11 mouse cellular contexts compared by ENCODE assay signal in the genomic region with DNA sequence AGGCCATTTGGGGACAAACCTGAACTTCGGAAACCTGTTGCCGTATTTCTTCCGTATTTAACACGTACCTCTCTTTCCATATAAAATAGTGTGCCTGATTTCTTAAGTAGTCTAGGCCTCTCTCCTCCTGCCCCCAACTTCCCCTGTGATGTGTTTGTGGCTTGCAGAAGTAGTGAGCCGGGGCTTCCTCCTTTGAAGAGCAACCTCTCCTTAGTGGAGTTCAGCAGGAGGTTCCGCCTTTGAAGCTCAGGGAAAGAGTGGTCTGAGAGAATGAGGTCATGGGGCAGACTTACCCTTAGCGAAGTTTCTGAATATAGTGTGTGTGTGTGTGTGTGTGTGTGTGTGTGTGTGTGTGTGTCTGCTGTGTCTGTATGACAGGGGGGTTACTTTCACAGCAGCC. TPM values are rescaled to one million over a fixed set of nuclear protein-coding genes. Genes with fewer than 3 reads are reported as not detected.
DNase-seq lines count a peak whose midpoint lies in the region; ATAC-seq and TF ChIP-seq lines count a peak whose summit lies in the region.
"Had no signal": no experiment of that assay in that cellular context is flagged by ENCODE, and none has a peak within 500 bp of the region (broad histone marks: within the 10 kb centered on the region; RNA-seq: fewer than 3 reads in every experiment).

No protein-coding gene starts in this region.

- H3K27me3 ChIP-seq in forebrain, embryonic 14.5 days (replicated peaks; ENCODE audit: control insufficient read depth, insufficient read depth, low read length) = no peaks in the 10 kb centered on the region
- no peaks in the 10 kb centered on the region for H3K27me3 ChIP-seq in forebrain, embryonic 16.5 days (replicated peaks; ENCODE audit: control insufficient read depth, insufficient read depth, low read length)
- H3K27me3 ChIP-seq in embryonic facial prominence, embryonic 14.5 days (replicated peaks; ENCODE audit: control insufficient read depth, insufficient read depth, low read length) = no peaks in the 10 kb centered on the region
- H3K27me3 ChIP-seq in forebrain, embryonic 15.5 days = no peaks in the 10 kb centered on the region
- no peaks in the 10 kb centered on the region for H3K27me3 ChIP-seq in forebrain, postnatal 0 days (ENCODE audit: insufficient read depth, low read length)
- H3K27me3 ChIP-seq: neural tube, embryonic 15.5 days had no signal

- no peaks in the 10 kb centered on the region for H3K9me3 ChIP-seq in forebrain, embryonic 14.5 days (replicated peaks; ENCODE audit: control insufficient read depth, low read length)
- no peaks in the 10 kb centered on the region for H3K9me3 ChIP-seq in forebrain, embryonic 16.5 days (ENCODE audit: control insufficient read depth, low read length)
- no peaks in the 10 kb centered on the region for H3K9me3 ChIP-seq in embryonic facial prominence, embryonic 14.5 days (ENCODE audit: control insufficient read depth, low read length)
- no peaks in the 10 kb centered on the region for H3K9me3 ChIP-seq in forebrain, embryonic 15.5 days
- H3K9me3 ChIP-seq in forebrain, postnatal 0 days (ENCODE audit: low read length) = no peaks in the 10 kb centered on the region
- H3K9me3 ChIP-seq: neural tube, embryonic 15.5 days had no signal

- WGBS in forebrain, embryonic 14.5 days = 69% methylated on average over 7 of the region's 7 CpGs
- WGBS in forebrain, embryonic 16.5 days = 64% methylated on average over 7 of the region's 7 CpGs
- WGBS in embryonic facial prominence, embryonic 14.5 days = 66% methylated on average over 7 of the region's 7 CpGs
- 67% methylated on average over 7 of the region's 7 CpGs for WGBS in forebrain, embryonic 15.5 days
- WGBS in forebrain, postnatal 0 days = 67% methylated on average over 7 of the region's 7 CpGs

- H3K27ac ChIP-seq in forebrain, embryonic 14.5 days (ENCODE audit: low read depth, low read length) = no peak overlapping the region
- H3K27ac ChIP-seq in forebrain, embryonic 16.5 days (ENCODE audit: low read length) = no peak overlapping the region
- H3K27ac ChIP-seq in embryonic facial prominence, embryonic 14.5 days (replicated peaks; ENCODE audit: low read depth, low read length) = no peak overlapping the region
- H3K27ac ChIP-seq in forebrain, embryonic 15.5 days (replicated peaks) = no peak overlapping the region
- no peak overlapping the region for H3K27ac ChIP-seq in forebrain, postnatal 0 days (ENCODE audit: low read depth, low read length)
- H3K27ac ChIP-seq: neural tube, embryonic 15.5 days had no signal

- no peak overlapping the region for H3K9ac ChIP-seq in forebrain, embryonic 14.5 days (ENCODE audit: low read length)
- no peak overlapping the region for H3K9ac ChIP-seq in forebrain, embryonic 16.5 days (replicated peaks; ENCODE audit: low read depth, low read length)
- no peak overlapping the region for H3K9ac ChIP-seq in embryonic facial prominence, embryonic 14.5 days (ENCODE audit: low read depth, low read length)
- no peak overlapping the region for H3K9ac ChIP-seq in forebrain, embryonic 15.5 days (replicated peaks)
- H3K9ac ChIP-seq in forebrain, postnatal 0 days = no peak overlapping the region
- H3K9ac ChIP-seq: neural tube, embryonic 15.5 days had no signal

- ATAC-seq in forebrain, embryonic 14.5 days = no peak
- ATAC-seq in forebrain, embryonic 16.5 days = no peak
- no peak; the same call in 1 of the 2 replicates for ATAC-seq in embryonic facial prominence, embryonic 14.5 days (ENCODE audit: low read depth)
- ATAC-seq in megakaryocyte-erythroid progenitor cell, adult 5-6 weeks (replicated peaks; ENCODE audit: low FRiP score, low TSS enrichment, poor library complexity, severe bottlenecking) = peak; percentile 48; the same call in 1 of the 2 replicates
- no peak for ATAC-seq in forebrain, embryonic 15.5 days (replicated peaks)
- ATAC-seq in forebrain, postnatal 0 days = no peak

- H3K4me3 ChIP-seq in forebrain, embryonic 14.5 days (ENCODE audit: low read depth, low read length) = no peak overlapping the region
- no peak overlapping the region for H3K4me3 ChIP-seq in forebrain, embryonic 16.5 days (replicated peaks; ENCODE audit: low read length)
- H3K4me3 ChIP-seq in embryonic facial prominence, embryonic 14.5 days (ENCODE audit: low read depth, low read length) = no peak overlapping the region
- no peak overlapping the region for H3K4me3 ChIP-seq in forebrain, embryonic 15.5 days
- H3K4me3 ChIP-seq in forebrain, postnatal 0 days (ENCODE audit: low read depth, low read length) = no peak overlapping the region
- H3K4me3 ChIP-seq: neural tube, embryonic 15.5 days had no signal

- no peaks in the 10 kb centered on the region for H3K4me1 ChIP-seq in forebrain, embryonic 14.5 days (ENCODE audit: control insufficient read depth, insufficient read depth, low read length)
- no peaks in the 10 kb centered on the region for H3K4me1 ChIP-seq in forebrain, embryonic 16.5 days (replicated peaks; ENCODE audit: control insufficient read depth, insufficient read depth, low read length)
- H3K4me1 ChIP-seq in embryonic facial prominence, embryonic 14.5 days (ENCODE audit: control insufficient read depth, insufficient read depth, low read length) = peaks cover 3% of the 10 kb centered on the region; the same call in 1 of the 2 replicates
- no peaks in the 10 kb centered on the region for H3K4me1 ChIP-seq in forebrain, embryonic 15.5 days
- H3K4me1 ChIP-seq in forebrain, postnatal 0 days (ENCODE audit: insufficient read depth) = no peaks in the 10 kb centered on the region

- peaks cover 71% of the 10 kb centered on the region for H3K36me3 ChIP-seq in forebrain, embryonic 14.5 days (ENCODE audit: control insufficient read depth, insufficient read depth, low read length)
- H3K36me3 ChIP-seq in forebrain, embryonic 16.5 days (ENCODE audit: control insufficient read depth, insufficient read depth) = peaks cover 10% of the 10 kb centered on the region
- H3K36me3 ChIP-seq in embryonic facial prominence, embryonic 14.5 days (ENCODE audit: control insufficient read depth, insufficient read depth, low read length) = peaks cover 92% of the 10 kb centered on the region
- peaks cover 58% of the 10 kb centered on the region for H3K36me3 ChIP-seq in forebrain, embryonic 15.5 days
- H3K36me3 ChIP-seq in forebrain, postnatal 0 days (ENCODE audit: insufficient read depth) = peaks cover 45% of the 10 kb centered on the region

- no peak for TF ChIP-seq CTCF in forebrain, postnatal 0 days (IDR thresholded peaks at IDR 0.05; ENCODE audit: low read depth)

- peak; percentile 19 for DNase-seq in forebrain, embryonic 14.5 days (ENCODE audit: low spot score)
- DNase-seq in 416B (ENCODE audit: low read depth) = peak; percentile 94
- peak; percentile 38 for DNase-seq in embryonic facial prominence, embryonic 14.5 days (ENCODE audit: low spot score)
- DNase-seq in kidney, postnatal 10 days = no peak
- DNase-seq in forebrain, postnatal 0 days = no peak
- DNase-seq: heart, postnatal 4 days had no signal

- H3K4me2 ChIP-seq in forebrain, embryonic 14.5 days (ENCODE audit: low read length) = no peak overlapping the region
- no peak overlapping the region for H3K4me2 ChIP-seq in forebrain, embryonic 16.5 days (ENCODE audit: low read length)
- no peak overlapping the region for H3K4me2 ChIP-seq in embryonic facial prominence, embryonic 14.5 days (ENCODE audit: low read depth, low read length)
- H3K4me2 ChIP-seq in forebrain, embryonic 15.5 days (replicated peaks) = no peak overlapping the region
- no peak overlapping the region for H3K4me2 ChIP-seq in forebrain, postnatal 0 days (ENCODE audit: low read depth)
- H3K4me2 ChIP-seq: neural tube, embryonic 15.5 days had no signal

RNA-seq across cellular contexts. Expression of gene Gm45521, which starts 43.2 kb away (rescaled TPM):
- polyA plus RNA-seq in forebrain, embryonic 14.5 days (2014; fragmentation: Nextera tagmentation; extraction: Ambion mirVana) = 0.28 TPM in 1 of 2 replicates, not detected in the other
- polyA plus RNA-seq in forebrain, embryonic 16.5 days (2015; fragmentation: Nextera tagmentation; extraction: Ambion mirVana) = 0.44 TPM in 1 of 2 replicates, not detected in the other
- not detected in 2 replicates for polyA plus RNA-seq in embryonic facial prominence, embryonic 14.5 days (2014; fragmentation: Nextera tagmentation; extraction: Ambion mirVana)
- total RNA-seq in megakaryocyte-erythroid progenitor cell, adult 5-6 weeks (2014; fragmentation: Nextera tagmentation) = not detected in 2 replicates
- not detected in 2 replicates for total RNA-seq in megakaryocyte-erythroid progenitor cell, adult 5-6 weeks (2017)
- polyA plus RNA-seq in forebrain, embryonic 15.5 days (2015; fragmentation: Nextera tagmentation; extraction: Ambion mirVana) = not detected in 2 replicates
- 0.31 TPM in 1 of 2 replicates, not detected in the other for total RNA-seq in forebrain, postnatal 0 days (2014; rRNA removed)
- polyA plus RNA-seq in forebrain, postnatal 0 days (2015; fragmentation: Nextera tagmentation; extraction: Ambion mirVana) = not detected in 2 replicates
- total RNA-seq: heart, postnatal 4 days; left cerebral cortex, postnatal 25 days had no signal
- polyA plus RNA-seq: neural tube, embryonic 15.5 days had no signal

Comparison
In these comparisons a context has a peak if more than half of its experiments do, and no peak if none do; other contexts are left out.
1. DNase-seq: peak in forebrain, embryonic 14.5 days (single experiment), 416B (single experiment) and embryonic facial prominence, embryonic 14.5 days (single experiment); none in kidney, postnatal 10 days (single experiment) and forebrain, postnatal 0 days (single experiment).